Mouse (Mus musculus) adrenal gland, adult (tissue): ENCODE data around the gene Arhgef7.

Experiments
- DNase-seq, 2 experiments: peaks; one replicate each; pipeline ENCODE4 v3.0.0; 2022 to 2023; ENCODE audit warnings: low spot score in 1 of 2; ENCODE audit not compliant: inconsistent age in 2 of 2

The Arhgef7 gene

GRCm38 (mm10) chr8:11794956-11795355 is 67.4 kb downstream of the Arhgef7 start:
- DNase-seq = no peak

- DNase-seq = no peak
Measured at GRCm38 (mm10) chr8:11797128-11797527, 69.6 kb downstream of the Arhgef7 start.

GRCm38 (mm10) chr8:11797729-11798479 is 70.4 kb downstream of the Arhgef7 start:
- DNase-seq = no peak

- no peak for DNase-seq
Measured at GRCm38 (mm10) chr8:11798480-11798867, 71.0 kb downstream of the Arhgef7 start.

GRCm38 (mm10) chr8:11799098-11799497 is 71.6 kb downstream of the Arhgef7 start:
- no peak for DNase-seq

- no peak for DNase-seq
Measured at GRCm38 (mm10) chr8:11800481-11800880, 73.0 kb downstream of the Arhgef7 start.

- DNase-seq = no peak
Measured at GRCm38 (mm10) chr8:11801571-11801970, 74.0 kb downstream of the Arhgef7 start.

GRCm38 (mm10) chr8:11804914-11805313 is 77.4 kb downstream of the Arhgef7 start:
- DNase-seq = no peak

- DNase-seq = no peak
Measured at GRCm38 (mm10) chr8:11806252-11806651, 78.7 kb downstream of the Arhgef7 start.

- no peak for DNase-seq
Measured at GRCm38 (mm10) chr8:11807361-11807760, 79.8 kb downstream of the Arhgef7 start.

- DNase-seq = no peak
Measured at GRCm38 (mm10) chr8:11808047-11808446, 80.5 kb downstream of the Arhgef7 start.

- DNase-seq = no peak
Measured at GRCm38 (mm10) chr8:11810426-11810825, 82.9 kb downstream of the Arhgef7 start.

GRCm38 (mm10) chr8:11813801-11814200 is 86.3 kb downstream of the Arhgef7 start:
- DNase-seq = no peak

- peak in 1 of 2 experiments; percentile 45 for DNase-seq
Measured at GRCm38 (mm10) chr8:11815206-11815605, 87.7 kb downstream of the Arhgef7 start.

GRCm38 (mm10) chr8:11820136-11820535 is 92.6 kb downstream of the Arhgef7 start:
- DNase-seq = peak in 1 of 2 experiments; percentile 29

- peak in 1 of 2 experiments; percentile 20 for DNase-seq
Measured at GRCm38 (mm10) chr8:11820568-11820967, 93.0 kb downstream of the Arhgef7 start.

- DNase-seq = peak; percentile 33 to 83
Measured at GRCm38 (mm10) chr8:11821451-11822206, 94.1 kb downstream of the Arhgef7 start.

- DNase-seq = peak in 1 of 2 experiments; percentile 68
Measured at GRCm38 (mm10) chr8:11822550-11823060, 95.1 kb downstream of the Arhgef7 start.

GRCm38 (mm10) chr8:11825756-11826155 is 98.2 kb downstream of the Arhgef7 start:
- peak in 1 of 2 experiments; percentile 43 for DNase-seq

- no peak for DNase-seq
Measured at GRCm38 (mm10) chr8:11827312-11827711, 99.8 kb downstream of the Arhgef7 start.

- no peak for DNase-seq
Measured at GRCm38 (mm10) chr8:11830214-11831046, 102.9 kb downstream of the Arhgef7 start.
